Mouse (Mus musculus) myocyte (in vitro differentiated cells): ENCODE measurements around the gene Pds5a.

ENCODE experiments used
- CEBPB ChIP-seq: IDR thresholded peaks from 2 replicates; pipeline ENCODE4 v1.6.1; 2011; ENCODE audit warnings: mild to moderate bottlenecking, moderate library complexity; ENCODE audit not compliant: poor library complexity, insufficient read depth, severe bottlenecking
- E2F4 ChIP-seq: IDR thresholded peaks from one replicate; pipeline ENCODE4 v1.6.1; 2011; ENCODE audit warnings: mild to moderate bottlenecking, control low read depth, moderate library complexity; ENCODE audit not compliant: insufficient read depth
- MYOD1 ChIP-seq, 3 experiments: IDR thresholded peaks; one replicate each; pipeline ENCODE4 v1.6.1; 2011; ENCODE audit warnings: control low read depth in 2 of 3, low read depth in 2 of 3, mild to moderate bottlenecking in 2 of 3, moderate library complexity in 1 of 3; ENCODE audit not compliant: insufficient read length in 2 of 3, control insufficient read depth in 1 of 3
- MYOG ChIP-seq, 3 experiments: IDR thresholded peaks; one replicate each; pipeline ENCODE4 v1.6.1; 2011; ENCODE audit warnings: control low read depth in 2 of 3, low read depth in 2 of 3, mild to moderate bottlenecking in 2 of 3; ENCODE audit not compliant: insufficient read length in 2 of 3, control insufficient read depth in 1 of 3, insufficient read depth in 1 of 3
- POLR2A ChIP-seq: IDR thresholded peaks from one replicate; pipeline ENCODE4 v1.6.1; 2011; ENCODE audit warnings: low read depth, mild to moderate bottlenecking, control low read depth, moderate library complexity; ENCODE audit not compliant: insufficient read length
- POLR2AphosphoS2 ChIP-seq: IDR thresholded peaks from one replicate; pipeline ENCODE4 v1.6.1; 2011; ENCODE audit warnings: low read depth, control low read depth; ENCODE audit not compliant: insufficient read length
- SRF ChIP-seq: IDR thresholded peaks from one replicate; pipeline ENCODE4 v1.6.1; 2011; ENCODE audit warnings: low read depth; ENCODE audit not compliant: control insufficient read depth, insufficient read length
- TCF12 ChIP-seq: IDR thresholded peaks from one replicate; pipeline ENCODE4 v1.6.1; 2011; ENCODE audit warnings: mild to moderate bottlenecking, control low read depth; ENCODE audit not compliant: poor library complexity, insufficient read depth, severe bottlenecking
- USF1 ChIP-seq: IDR thresholded peaks from one replicate; pipeline ENCODE4 v1.6.1; 2011; ENCODE audit warnings: low read depth, mild to moderate bottlenecking, control low read depth, moderate library complexity

- TF ChIP-seq POLR2A = no peak
- TF ChIP-seq MYOG (IDR thresholded peaks at IDR 0.05; ENCODE audit: control insufficient read depth in 1 of 3, insufficient read depth in 1 of 3, insufficient read length in 2 of 3, low read depth in 2 of 3) = no peak
- TF ChIP-seq E2F4 = no peak
- no peak for TF ChIP-seq CEBPB
- no peak for TF ChIP-seq MYOD1 (IDR thresholded peaks at IDR 0.05; ENCODE audit: control insufficient read depth in 1 of 3, insufficient read length in 2 of 3, low read depth in 2 of 3)
- TF ChIP-seq USF1 = no peak
- no peak for TF ChIP-seq POLR2AphosphoS2
- TF ChIP-seq TCF12 = no peak
- TF ChIP-seq SRF = no peak
These were observed 5.1 kb downstream of the Pds5a start for GRCm38 (mm10) chr5:65693018-65693417.
